Mouse (Mus musculus): Measurements from ENCODE around the gene Zfp462.

DNA sequence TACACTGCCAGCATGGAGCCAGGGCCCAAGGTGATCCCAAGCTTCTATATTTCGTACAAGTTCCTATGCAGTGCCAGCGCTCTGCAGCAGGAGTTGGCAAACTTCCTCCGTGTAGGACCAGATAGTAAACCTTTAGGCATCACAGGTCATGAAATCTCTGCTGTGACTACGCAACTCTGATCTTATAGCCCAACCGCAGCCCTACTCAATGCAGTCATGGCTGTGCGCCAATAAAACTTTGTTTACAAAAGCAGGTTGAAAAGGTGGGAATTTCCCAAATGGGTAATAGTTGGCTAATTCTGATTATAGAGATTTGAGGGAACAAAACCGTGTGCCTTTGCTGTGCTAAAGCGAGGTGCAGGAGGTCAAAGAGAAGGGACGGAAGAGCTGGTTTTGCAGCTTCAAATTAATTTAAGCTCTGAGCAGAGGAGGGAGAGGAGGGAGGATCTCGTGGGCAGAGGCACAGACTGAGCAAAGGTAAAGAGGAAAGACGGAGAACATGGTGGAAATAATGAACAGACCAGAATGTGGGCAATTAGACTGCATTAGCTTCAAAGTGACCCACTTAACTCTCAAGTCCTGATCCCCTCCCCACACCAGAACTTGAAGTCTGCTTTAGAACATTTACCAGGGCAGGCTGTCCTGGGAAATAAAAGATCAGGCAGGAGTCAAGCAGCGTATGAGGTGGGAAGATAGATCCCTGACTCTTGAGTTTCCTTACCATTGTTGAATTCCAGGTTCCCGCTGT, 183.4 kb downstream of the Zfp462 start:
- TF ChIP-seq CTCF (IDR thresholded peaks at IDR 0.05; ENCODE audit: low read depth, low read length) (no peak), TAL1 (conservative IDR thresholded peaks at IDR 0.05; ENCODE audit: low read depth, low read length) (no peak)

Data from G1E (cell line).